Mouse (Mus musculus): ENCODE measurements at regions not wholly inside any gene's neighbourhood (a gene's known extent, or its start where the extent isn't known, plus 50 kb on each side); places are given as distances from the start of the nearest gene placed in this dataset.
"Not testable (repeated sequence)": the region's sequence is repeated elsewhere in the genome, so short reads cannot be mapped to it uniquely, and the experiment has no call there.

- no peak for DNase-seq (ENCODE audit: low spot score in 2 of 2)
Observed at GRCm38 (mm10) chr5:39336484-39336985, 418.7 kb downstream of the Hs3st1 start.

GRCm38 (mm10) chr5:39335321-39335720 is 420.0 kb downstream of the Hs3st1 start:
- DNase-seq (ENCODE audit: low spot score in 2 of 2), result no peak

GRCm38 (mm10) chr5:39334241-39334640 is 421.0 kb downstream of the Hs3st1 start:
- DNase-seq (ENCODE audit: low spot score in 2 of 2), result no peak

GRCm38 (mm10) chr5:39325399-39325798 is 429.9 kb downstream of the Hs3st1 start:
- peak; percentile 31 to 71 for DNase-seq (ENCODE audit: low spot score in 2 of 2)

GRCm38 (mm10) chr5:39316478-39316877 is 438.8 kb downstream of the Hs3st1 start:
- no peak for DNase-seq (ENCODE audit: low spot score in 2 of 2)

GRCm38 (mm10) chr5:39311211-39311610 is 434.6 kb upstream of the Clnk start:
- no peak for DNase-seq (ENCODE audit: low spot score in 2 of 2)

GRCm38 (mm10) chr5:39305794-39306193 is 429.2 kb upstream of the Clnk start:
- no peak for DNase-seq (ENCODE audit: low spot score in 2 of 2)

- no peak for DNase-seq (ENCODE audit: low spot score in 2 of 2)
Observed at GRCm38 (mm10) chr5:39292849-39293248, 416.2 kb upstream of the Clnk start.

- DNase-seq (ENCODE audit: low spot score in 2 of 2), result no peak
Observed at GRCm38 (mm10) chr5:39281021-39281420, 404.4 kb upstream of the Clnk start.

GRCm38 (mm10) chr5:39273710-39274385 is 397.2 kb upstream of the Clnk start:
- no peak for DNase-seq (ENCODE audit: low spot score in 2 of 2)

- peak in 1 of 2 experiments; percentile 34 for DNase-seq (ENCODE audit: low spot score in 2 of 2)
Observed at GRCm38 (mm10) chr5:39267106-39267505, 390.5 kb upstream of the Clnk start.

- no peak for DNase-seq (ENCODE audit: low spot score in 2 of 2)
Observed at GRCm38 (mm10) chr5:39260721-39261190, 384.1 kb upstream of the Clnk start.

GRCm38 (mm10) chr5:39257745-39258144 is 381.1 kb upstream of the Clnk start:
- DNase-seq (ENCODE audit: low spot score in 2 of 2), result no peak

- DNase-seq (ENCODE audit: low spot score in 2 of 2), result no peak
Observed at GRCm38 (mm10) chr5:39252206-39252605, 375.6 kb upstream of the Clnk start.

GRCm38 (mm10) chr5:39251021-39251420 is 374.4 kb upstream of the Clnk start:
- DNase-seq (ENCODE audit: low spot score in 2 of 2), result no peak

GRCm38 (mm10) chr5:39219698-39220097 is 343.1 kb upstream of the Clnk start:
- DNase-seq (ENCODE audit: low spot score in 2 of 2), result no peak

GRCm38 (mm10) chr5:39216326-39216725 is 339.7 kb upstream of the Clnk start:
- DNase-seq (ENCODE audit: low spot score in 2 of 2), result peak in 1 of 2 experiments; percentile 19

- no peak for DNase-seq (ENCODE audit: low spot score in 2 of 2)
Observed at GRCm38 (mm10) chr5:39215016-39215415, 338.4 kb upstream of the Clnk start.

- no peak for DNase-seq (ENCODE audit: low spot score in 2 of 2)
Observed at GRCm38 (mm10) chr5:39212550-39212949, 335.9 kb upstream of the Clnk start.

- DNase-seq (ENCODE audit: low spot score in 2 of 2), result no peak
Observed at GRCm38 (mm10) chr5:39198856-39199255, 322.2 kb upstream of the Clnk start.

- DNase-seq (ENCODE audit: low spot score in 2 of 2), result not testable (repeated sequence)
Observed at GRCm38 (mm10) chr5:39191153-39191552, 314.5 kb upstream of the Clnk start.

- DNase-seq (ENCODE audit: low spot score in 2 of 2), result no peak
Observed at GRCm38 (mm10) chr5:39181616-39182402, 305.2 kb upstream of the Clnk start.

- DNase-seq (ENCODE audit: low spot score in 2 of 2), result no peak
Observed at GRCm38 (mm10) chr5:39181028-39181427, 304.4 kb upstream of the Clnk start.
